Mouse (Mus musculus) left cerebral cortex, adult 2 months (tissue): Measurements from ENCODE around the gene Evi5. TPM values are rescaled to one million over a fixed set of nuclear protein-coding genes. Genes with fewer than 3 reads are reported as not detected.

Source experiments
- DNase-seq, 2 experiments: peaks; one replicate each; pipeline ENCODE4 v3.0.0; 2021 to 2022; ENCODE audit warnings: low spot score in 2 of 2, mixed read lengths in 1 of 2; ENCODE audit errors: extremely low spot score in 1 of 2
- H3K27ac ChIP-seq: fragments of 200-600 bp; 2 replicates; pipeline ENCODE4 v1.8.1; 2022
- H3K4me3 ChIP-seq: fragments of 200-600 bp; 2 replicates; pipeline ENCODE4 v1.8.1; 2022
- CTCF ChIP-seq: fragments of 200-600 bp; IDR thresholded peaks from 2 replicates; pipeline ENCODE4 v1.8.1; 2022; ENCODE audit warnings: antibody characterized with exemption, mild to moderate bottlenecking, moderate library complexity
- intact Hi-C: fragments of 180-260 bp; cut with DNase I; formaldehyde crosslinking; loops from one replicate; pipeline ENCODE4 v1.15.1; 2025
- total RNA-seq, 2 experiments: library from RNA; stranded (reverse); gene quantifications; 2 replicates each; pipeline ENCODE4 v1.2.3; 2021

Evi5 gene
- total RNA-seq, 2 experiments from 2014 or later, result 85.7 to 88.7 TPM

DNA sequence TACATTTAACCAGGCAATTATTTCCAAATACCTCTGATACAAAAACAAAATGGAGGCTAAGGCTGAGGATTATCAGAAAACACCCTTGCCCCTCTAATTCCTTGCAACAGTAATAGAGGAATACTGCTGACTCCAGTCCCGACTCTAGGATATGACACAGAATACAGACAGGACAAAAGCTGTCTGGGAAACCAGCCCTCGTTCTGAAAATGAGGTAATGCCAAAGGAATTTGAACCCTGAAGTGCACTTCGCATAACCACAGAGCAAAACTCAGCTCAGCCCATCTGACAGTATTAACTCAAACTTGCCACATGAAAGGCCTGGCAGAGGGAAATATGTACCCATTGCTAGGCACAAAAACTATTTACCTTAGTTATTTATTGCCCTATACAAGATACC lies 81.6 kb downstream of the Evi5 start:
- H3K27ac ChIP-seq, result no peak overlapping the region
- no peak for TF ChIP-seq CTCF
- H3K4me3 ChIP-seq, result no peak overlapping the region
- no peak for DNase-seq
- intact Hi-C loops, result no loop called here

DNA sequence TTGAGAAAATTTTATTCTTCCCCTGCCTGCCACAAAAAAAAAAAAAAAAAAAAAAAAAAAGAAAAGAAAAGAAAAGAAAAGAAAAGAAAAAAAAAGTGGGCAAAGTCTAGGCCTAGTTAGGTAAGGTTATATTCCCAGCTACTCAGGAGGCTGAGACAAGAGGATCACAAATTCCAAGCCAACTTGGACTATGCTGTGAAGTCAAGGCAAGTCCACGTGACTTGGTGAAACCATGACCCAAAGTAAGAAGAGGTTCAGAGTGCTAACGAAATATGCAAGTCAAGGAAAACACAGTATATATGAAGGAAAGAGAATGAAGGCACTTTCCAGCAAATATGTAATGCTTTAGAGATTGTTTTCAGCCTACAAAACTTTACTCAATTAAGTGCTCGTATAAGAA lies 82.4 kb downstream of the Evi5 start:
- intact Hi-C loops, result no loop called here
- H3K4me3 ChIP-seq, result no peak overlapping the region
- TF ChIP-seq CTCF, result no peak
- DNase-seq, result no peak
- H3K27ac ChIP-seq, result no peak overlapping the region

- Histone ChIP-seq H3K27ac (no peak overlapping the region), H3K4me3 (no peak overlapping the region)
- DNase-seq, result no peak
- no peak for TF ChIP-seq CTCF
- intact Hi-C loops, result no loop called here
Measured at GRCm38 (mm10) chr5:107791966-107792365, 82.9 kb downstream of the Evi5 start.

DNA sequence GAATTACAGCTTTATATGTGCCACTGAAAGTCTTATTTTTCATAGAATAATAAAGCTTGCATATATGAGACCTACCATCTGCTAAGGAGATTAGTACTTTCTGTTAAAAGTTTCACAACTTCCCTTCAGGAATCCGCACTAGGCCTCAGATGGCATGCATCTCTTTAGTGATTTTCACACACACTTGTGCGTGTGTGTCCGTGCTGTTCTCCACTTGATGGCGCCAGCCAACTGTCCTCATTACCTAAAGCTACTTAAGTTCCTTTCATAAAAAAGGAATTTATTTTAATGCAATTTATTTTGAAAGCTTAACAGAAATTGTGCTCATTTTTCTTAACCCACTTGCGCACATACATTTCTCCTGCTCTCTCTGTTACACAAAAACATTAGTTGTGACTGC lies 85.4 kb downstream of the Evi5 start:
- TF ChIP-seq CTCF, result peak; percentile 43
- no peak for DNase-seq
- Histone ChIP-seq H3K4me3 (no peak overlapping the region), H3K27ac (no peak overlapping the region)
- intact Hi-C loops, result no loop called here

- TF ChIP-seq CTCF, result no peak
- no peak for DNase-seq
- H3K27ac ChIP-seq, result no peak overlapping the region
- intact Hi-C loops, result no loop called here
- no peak overlapping the region for H3K4me3 ChIP-seq
Measured at GRCm38 (mm10) chr5:107787682-107788443, 87.0 kb downstream of the Evi5 start.

- intact Hi-C loops, result no loop called here
- TF ChIP-seq CTCF, result no peak; the same call in 1 of the 2 replicates
- Histone ChIP-seq H3K27ac (no peak overlapping the region), H3K4me3 (no peak overlapping the region)
- no peak for DNase-seq
Measured at GRCm38 (mm10) chr5:107782360-107782759, 92.5 kb downstream of the Evi5 start.

GRCm38 (mm10) chr5:107778763-107779162 lies 96.1 kb downstream of the Evi5 start:
- Histone ChIP-seq H3K27ac (no peak overlapping the region), H3K4me3 (no peak overlapping the region)
- no peak for TF ChIP-seq CTCF
- DNase-seq, result no peak
- intact Hi-C loops, result no loop called here

DNA sequence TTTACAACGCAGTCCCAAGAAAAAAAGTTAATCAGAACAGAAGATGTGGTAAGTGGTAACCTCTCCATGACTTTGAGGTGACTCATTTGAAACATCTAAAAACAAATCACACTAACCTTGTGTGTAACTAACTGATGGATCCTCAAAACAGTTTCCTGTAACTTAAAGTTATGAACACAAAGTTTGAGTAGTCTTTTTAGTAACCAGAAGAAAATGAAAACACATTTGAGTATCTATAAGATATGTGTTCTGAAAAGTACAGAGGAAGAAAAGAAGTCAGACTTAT lies 97.4 kb downstream of the Evi5 start:
- Histone ChIP-seq H3K27ac (no peak overlapping the region), H3K4me3 (no peak overlapping the region)
- intact Hi-C loops, result no loop called here
- TF ChIP-seq CTCF, result no peak
- DNase-seq, result no peak

GRCm38 (mm10) chr5:107776777-107777544 lies 97.9 kb downstream of the Evi5 start:
- no peak overlapping the region for H3K4me3 ChIP-seq
- TF ChIP-seq CTCF, result no peak
- DNase-seq, result no peak
- H3K27ac ChIP-seq, result no peak overlapping the region
- intact Hi-C loops, result no loop called here

- Histone ChIP-seq H3K4me3 (no peak overlapping the region), H3K27ac (no peak overlapping the region)
- intact Hi-C loops, result no loop called here
- no peak for DNase-seq
- no peak for TF ChIP-seq CTCF
Measured at GRCm38 (mm10) chr5:107775875-107776274, 99.0 kb downstream of the Evi5 start.

- no peak overlapping the region for H3K4me3 ChIP-seq
- intact Hi-C loops, result no loop called here
- DNase-seq, result no peak
- no peak overlapping the region for H3K27ac ChIP-seq
- no peak for TF ChIP-seq CTCF
Measured at GRCm38 (mm10) chr5:107772049-107772448, 102.9 kb downstream of the Evi5 start.

- TF ChIP-seq CTCF, result no peak
- DNase-seq, result no peak
- Histone ChIP-seq H3K4me3 (no peak overlapping the region), H3K27ac (no peak overlapping the region)
- intact Hi-C loops, result no loop called here
Measured at GRCm38 (mm10) chr5:107768224-107768623, 106.7 kb downstream of the Evi5 start.

GRCm38 (mm10) chr5:107765946-107766345 lies 109.0 kb downstream of the Evi5 start:
- no peak for TF ChIP-seq CTCF
- DNase-seq, result no peak
- H3K4me3 ChIP-seq, result no peak overlapping the region
- no peak overlapping the region for H3K27ac ChIP-seq
- intact Hi-C loops, result no loop called here
